Mouse (Mus musculus) lung, adult 18-20 months (tissue): ENCODE results near the gene Eva1c.

Source experiments
- DNase-seq, 2 experiments: peaks; one replicate each; pipeline ENCODE4 v3.0.0; 2022; ENCODE audit warnings: mixed read lengths in 2 of 2

The Eva1c gene

DNA sequence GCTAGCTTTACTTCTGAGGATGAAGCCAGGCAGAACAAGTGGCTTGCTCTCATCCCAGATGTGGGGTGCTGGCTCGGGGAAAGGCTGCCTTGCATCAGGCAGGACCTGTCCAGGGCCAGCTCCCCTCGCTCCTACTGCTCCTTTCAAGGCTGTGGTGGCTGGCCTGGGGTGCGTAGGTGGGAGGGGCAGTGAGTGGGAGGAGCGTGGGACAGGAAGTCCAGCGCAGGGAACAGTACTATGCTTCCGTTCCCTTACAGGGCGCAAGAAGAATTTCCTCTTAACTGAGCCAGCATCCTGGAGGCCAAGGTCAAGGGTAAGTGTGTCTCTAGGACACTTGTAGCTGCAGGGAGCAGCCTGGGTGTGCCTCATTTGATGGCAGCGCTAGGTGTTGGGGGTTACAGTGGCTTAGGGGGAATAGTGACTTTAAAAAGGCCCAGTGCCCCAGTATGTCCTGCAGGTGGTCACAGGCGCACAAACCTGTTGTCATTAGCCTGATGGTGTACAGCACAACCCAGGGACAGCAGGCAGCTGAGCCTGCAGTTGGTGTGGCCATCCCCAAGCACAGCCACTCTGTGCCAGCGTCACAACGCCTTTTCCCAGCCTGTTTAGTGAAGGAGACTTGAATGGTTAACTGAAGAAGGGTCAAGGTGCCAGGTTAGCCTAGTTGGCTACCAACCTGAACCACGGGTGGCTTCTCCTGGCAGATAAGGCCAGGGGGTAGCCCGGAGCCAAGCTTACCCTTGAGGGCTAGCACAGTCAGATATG is 98.3 kb downstream of the Eva1c start:
- peak; percentile 52 to 59 for DNase-seq

DNA sequence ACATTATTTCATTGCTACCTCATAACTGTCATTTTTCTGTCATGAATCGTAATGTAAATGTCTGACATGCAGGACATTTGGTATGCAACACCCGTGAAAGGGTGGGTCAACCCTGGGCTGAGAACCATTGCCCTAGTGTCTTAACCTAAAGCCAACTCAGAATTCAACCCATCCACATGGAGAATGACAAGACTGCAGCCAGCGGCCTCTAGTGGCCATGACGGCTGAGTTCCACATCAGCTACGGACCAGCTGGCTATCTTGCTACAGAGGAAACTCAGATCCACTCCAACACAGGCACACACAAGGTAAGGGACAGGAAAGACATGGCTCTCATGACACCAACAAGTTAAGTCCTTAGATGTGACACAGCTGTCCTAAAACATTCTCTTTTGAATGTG is 98.9 kb downstream of the Eva1c start:
- peak; percentile 70 to 72 for DNase-seq

- peak; percentile 48 to 59 for DNase-seq
These were observed 100.9 kb downstream of the Eva1c start for GRCm38 (mm10) chr16:90927446-90927845.

DNA sequence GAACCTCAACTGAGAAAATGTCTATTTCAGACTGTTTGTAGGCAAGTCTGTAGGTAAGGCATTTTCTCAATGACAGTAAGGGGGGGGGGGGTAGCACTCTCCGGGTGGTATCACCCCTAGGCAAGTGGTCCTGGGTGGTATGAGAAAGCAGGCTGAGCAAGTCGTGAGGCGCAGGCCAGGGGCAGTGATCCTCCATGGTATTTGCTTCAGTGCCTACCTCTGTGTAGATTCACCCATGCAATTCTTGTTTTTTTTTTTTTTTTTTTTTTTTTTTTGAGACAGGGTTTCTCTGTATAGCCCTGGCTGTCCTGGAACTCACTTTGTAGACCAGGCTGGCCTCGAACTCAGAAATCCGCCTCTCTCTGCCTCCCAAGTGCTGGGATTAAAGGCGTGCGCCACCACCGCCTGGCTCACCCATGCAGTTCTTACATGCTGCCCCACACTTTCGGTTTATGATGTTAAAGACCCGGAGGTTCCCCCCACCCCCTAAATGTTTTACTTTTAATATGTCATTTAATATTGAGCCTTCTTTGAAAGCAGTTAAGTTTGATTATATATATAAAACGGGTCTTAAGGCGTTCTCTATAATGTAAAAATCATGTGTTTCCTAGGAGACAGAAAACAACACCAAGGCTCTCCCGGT is 107.1 kb downstream of the Eva1c start:
- DNase-seq: no peak

GRCm38 (mm10) chr16:90934193-90934686 is 107.7 kb downstream of the Eva1c start:
- peak; percentile 66 to 71 for DNase-seq

GRCm38 (mm10) chr16:90934687-90935328 is 108.3 kb downstream of the Eva1c start, which contains the start of gene Cfap298:
Gene Cfap298 (minus strand): TSS chr16:90935114.
- peak; percentile 94 for DNase-seq

- no peak for DNase-seq
These were observed 114.7 kb downstream of the Eva1c start for GRCm38 (mm10) chr16:90941246-90941645.

DNA sequence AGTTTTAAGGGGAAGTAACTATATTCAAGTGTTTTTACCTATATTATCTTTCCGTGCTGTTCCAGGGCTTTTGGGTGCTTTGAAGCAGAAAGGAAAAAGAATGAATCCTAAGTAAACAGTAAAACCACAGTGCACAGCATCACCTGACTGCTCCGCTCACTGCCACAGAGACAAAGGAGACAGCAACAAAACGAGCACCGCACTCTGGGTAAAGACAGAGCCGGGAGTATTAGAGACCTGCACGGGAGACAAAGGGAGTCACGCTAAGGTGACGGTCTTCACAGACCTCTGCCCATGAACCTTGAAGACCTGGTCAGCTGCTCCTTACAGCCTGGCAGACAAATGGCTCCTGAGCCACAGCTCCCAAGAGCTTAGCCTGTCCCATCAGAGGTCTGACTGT is 120.5 kb downstream of the Eva1c start:
- DNase-seq: no peak

- DNase-seq: peak; percentile 47 to 77
These were observed 123.9 kb downstream of the Eva1c start for GRCm38 (mm10) chr16:90950354-90950963.

GRCm38 (mm10) chr16:90953147-90953546 is 126.6 kb downstream of the Eva1c start:
- DNase-seq: no peak

GRCm38 (mm10) chr16:90953770-90954169 is 127.3 kb downstream of the Eva1c start:
- no peak for DNase-seq
